Mouse (Mus musculus) natural killer cell, adult 2 months (primary cell): Measurements from ENCODE around the gene Dysf.

Source experiments
- DNase-seq, 2 experiments: peaks; one replicate each; pipeline ENCODE4 v3.0.0; 2022; ENCODE audit warnings: low spot score in 2 of 2

Dysf gene

GRCm38 (mm10) chr6:84159046-84159445 is 150.7 kb downstream of the Dysf start:
- DNase-seq = no peak

GRCm38 (mm10) chr6:84167612-84168011 is 159.2 kb downstream of the Dysf start:
- DNase-seq = no peak

GRCm38 (mm10) chr6:84168571-84168970 is 160.2 kb downstream of the Dysf start:
- no peak for DNase-seq

GRCm38 (mm10) chr6:84173626-84174025 is 165.2 kb downstream of the Dysf start:
- no peak for DNase-seq

GRCm38 (mm10) chr6:84178776-84179405 is 170.5 kb downstream of the Dysf start:
- DNase-seq = no peak

GRCm38 (mm10) chr6:84181452-84181851 is 173.1 kb downstream of the Dysf start:
- DNase-seq = no peak

- no peak for DNase-seq
Observed at GRCm38 (mm10) chr6:84191656-84192250, 183.4 kb downstream of the Dysf start.

- DNase-seq = no peak
Observed at GRCm38 (mm10) chr6:84196511-84196910, 188.1 kb downstream of the Dysf start.

- no peak for DNase-seq
Observed at GRCm38 (mm10) chr6:84197811-84198213, 189.4 kb downstream of the Dysf start.

- no peak for DNase-seq
Observed at GRCm38 (mm10) chr6:84201721-84202490, 193.5 kb downstream of the Dysf start.

GRCm38 (mm10) chr6:84205611-84206010 is 197.2 kb downstream of the Dysf start:
- no peak for DNase-seq

GRCm38 (mm10) chr6:84208589-84208988 is 200.2 kb downstream of the Dysf start:
- no peak for DNase-seq

GRCm38 (mm10) chr6:84209736-84210434 is 201.5 kb downstream of the Dysf start:
- no peak for DNase-seq

- DNase-seq = no peak
Observed at GRCm38 (mm10) chr6:84211473-84211872, 203.1 kb downstream of the Dysf start.

- DNase-seq = no peak
Observed at GRCm38 (mm10) chr6:84213101-84213500, 204.7 kb downstream of the Dysf start.

- DNase-seq = no peak
Observed at GRCm38 (mm10) chr6:84217216-84217933, 209.0 kb downstream of the Dysf start.

- no peak for DNase-seq
Observed at GRCm38 (mm10) chr6:84219119-84219518, 210.7 kb downstream of the Dysf start.

- no peak for DNase-seq
Observed at GRCm38 (mm10) chr6:84224861-84225260, 216.5 kb downstream of the Dysf start.

GRCm38 (mm10) chr6:84225587-84225986 is 217.2 kb downstream of the Dysf start:
- no peak for DNase-seq

- DNase-seq = no peak
Observed at GRCm38 (mm10) chr6:84228196-84228595, 219.8 kb downstream of the Dysf start.

GRCm38 (mm10) chr6:84228786-84229185 is 220.4 kb downstream of the Dysf start:
- no peak for DNase-seq

GRCm38 (mm10) chr6:84229739-84230138 is 221.3 kb downstream of the Dysf start:
- DNase-seq = no peak
